Comparison of ENCODE assay signal across 22 mouse cellular contexts in the genomic region with DNA sequence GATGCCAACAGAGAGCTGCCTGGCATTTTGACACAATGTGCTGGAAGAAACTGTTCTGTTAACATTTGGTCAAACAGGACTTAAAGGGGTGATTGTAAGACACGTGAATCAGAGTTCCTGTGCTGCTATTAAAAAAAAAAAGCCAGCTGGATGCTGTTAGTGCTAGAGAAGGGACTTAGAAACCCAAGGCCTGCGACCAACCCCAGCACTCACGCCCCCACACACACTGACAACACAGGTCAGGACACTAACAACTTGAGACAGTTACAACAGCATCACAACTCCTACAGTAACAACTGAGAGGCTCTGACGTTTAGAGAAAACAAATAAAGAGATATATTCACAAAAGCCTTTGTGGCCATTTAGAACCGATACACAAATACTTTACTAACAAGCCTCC. TPM values are rescaled to one million over a fixed set of nuclear protein-coding genes. Genes with fewer than 3 reads are reported as not detected.
DNase-seq lines count a peak whose midpoint lies in the region; ATAC-seq and TF ChIP-seq lines count a peak whose summit lies in the region.
"Had no signal": no experiment of that assay in that cellular context is flagged by ENCODE, and none has a peak within 500 bp of the region (broad histone marks: within the 10 kb centered on the region; RNA-seq: fewer than 3 reads in every experiment).

No protein-coding gene starts in this region.

- 55% methylated on average over 5 of the region's 5 CpGs for WGBS in heart, embryonic 10.5 days
- WGBS in small intestine, adult 2 months = 36% methylated on average over 5 of the region's 5 CpGs
- 54% methylated on average over 5 of the region's 5 CpGs for WGBS in hindbrain, embryonic 12.5 days

- ATAC-seq in hindbrain, embryonic 12.5 days (ENCODE audit: low FRiP score) = no peak
- ATAC-seq: forebrain, embryonic 16.5 days had no signal

- no peaks in the 10 kb centered on the region for H3K27me3 ChIP-seq in heart, embryonic 10.5 days (ENCODE audit: insufficient read depth, poor library complexity, severe bottlenecking)
- H3K27me3 ChIP-seq in small intestine, adult 2 months (ENCODE audit: control insufficient read depth, insufficient read depth, low read length) = no peaks in the 10 kb centered on the region
- H3K27me3 ChIP-seq in hindbrain, embryonic 12.5 days = no peaks in the 10 kb centered on the region
- H3K27me3 ChIP-seq: hindbrain, embryonic 15.5 days; neural tube, embryonic 12.5 days had no signal

- no peak for TF ChIP-seq POLR2A in embryonic fibroblast, embryonic 13.5 days (IDR thresholded peaks at IDR 0.05; ENCODE audit: low read depth, low read length)
- no peak for TF ChIP-seq POLR2A in small intestine, adult 2 months (IDR thresholded peaks at IDR 0.05; ENCODE audit: low read depth, low read length)

- H3K9me3 ChIP-seq in heart, embryonic 10.5 days = peaks cover 12% of the 10 kb centered on the region
- peaks cover 7% of the 10 kb centered on the region for H3K9me3 ChIP-seq in hindbrain, embryonic 12.5 days (replicated peaks)

- H3K9ac ChIP-seq in hindbrain, embryonic 12.5 days = no peak overlapping the region
- H3K9ac ChIP-seq: hindbrain, embryonic 15.5 days; neural tube, embryonic 12.5 days had no signal

- H3K36me3 ChIP-seq in heart, embryonic 10.5 days = peaks cover 12% of the 10 kb centered on the region
- peaks cover 2% of the 10 kb centered on the region; the same call in 1 of the 2 replicates for H3K36me3 ChIP-seq in small intestine, adult 2 months (ENCODE audit: control insufficient read depth, insufficient read depth, low read length)
- no peaks in the 10 kb centered on the region for H3K36me3 ChIP-seq in hindbrain, embryonic 12.5 days
- H3K36me3 ChIP-seq: hindbrain, embryonic 15.5 days; neural tube, embryonic 12.5 days had no signal

- no peak for TF ChIP-seq CTCF in embryonic fibroblast, embryonic 13.5 days (IDR thresholded peaks at IDR 0.05; ENCODE audit: borderline replicate concordance, insufficient read depth, low read length)
- no peak for TF ChIP-seq CTCF in small intestine, adult 2 months (IDR thresholded peaks at IDR 0.05; ENCODE audit: extremely low read depth, insufficient read length, insufficient replicate concordance, low read depth, low read length)

- no peak for DNase-seq in heart, embryonic 10.5 days (ENCODE audit: low spot score)
- no peak for DNase-seq in heart, postnatal 36 days
- peak; percentile 28 to 37 for DNase-seq in kidney, postnatal 4 days
- no peak for DNase-seq in kidney, postnatal 36 days
- DNase-seq in frontal cortex, postnatal 14 days (ENCODE audit: low spot score in 2 of 2) = no peak
- DNase-seq: adrenal gland, adult 8-10 months; cerebellum, postnatal 10 days; gastrocnemius, postnatal 25 days; liver; midbrain, embryonic 14.5 days; right cerebral cortex, postnatal 4 days; thymus, postnatal 4 days had no signal

- peaks cover 28% of the 10 kb centered on the region for H3K4me1 ChIP-seq in heart, embryonic 10.5 days
- H3K4me1 ChIP-seq in embryonic fibroblast, embryonic 13.5 days (ENCODE audit: control insufficient read depth, insufficient read depth, low read length) = peaks cover 14% of the 10 kb centered on the region
- H3K4me1 ChIP-seq in small intestine, adult 2 months (ENCODE audit: control insufficient read depth, insufficient read depth, insufficient read length, low read length) = peaks cover 32% of the 10 kb centered on the region; the same call in 1 of the 2 replicates
- H3K4me1 ChIP-seq in hindbrain, embryonic 12.5 days = peaks cover 14% of the 10 kb centered on the region; the same call in 1 of the 2 replicates

- H3K27ac ChIP-seq in heart, embryonic 10.5 days = 0 out of 2 replicates have a peak overlapping the region, but pooled peaks have one; percentile 52
- H3K27ac ChIP-seq in embryonic fibroblast, embryonic 13.5 days (ENCODE audit: insufficient read depth, low read length) = peak overlapping the region; percentile 94
- peak overlapping the region; percentile 92 for H3K27ac ChIP-seq in small intestine, adult 2 months (ENCODE audit: insufficient read depth, low read depth, low read length)
- H3K27ac ChIP-seq in hindbrain, embryonic 12.5 days = no peak overlapping the region
- H3K27ac ChIP-seq: hindbrain, embryonic 15.5 days; neural tube, embryonic 12.5 days had no signal

- H3K4me3 ChIP-seq in heart, embryonic 10.5 days = no peak overlapping the region
- H3K4me3 ChIP-seq in embryonic fibroblast, embryonic 13.5 days (ENCODE audit: insufficient read depth, low read length) = no peak overlapping the region
- no peak overlapping the region for H3K4me3 ChIP-seq in small intestine, adult 2 months (ENCODE audit: low read depth, low read length)
- no peak overlapping the region for H3K4me3 ChIP-seq in hindbrain, embryonic 12.5 days
- H3K4me3 ChIP-seq: erythroblast, embryonic 14.5 days; hindbrain, embryonic 15.5 days; neural tube, embryonic 12.5 days had no signal

- no peak overlapping the region for H3K4me2 ChIP-seq in hindbrain, embryonic 12.5 days (replicated peaks)
- H3K4me2 ChIP-seq: hindbrain, embryonic 15.5 days; neural tube, embryonic 12.5 days had no signal

- intact Hi-C loops in heart, postnatal 36 days (cut with DNase I) = no loop called here

RNA-seq across cellular contexts. Expression of a gene that starts 39.6 kb away (rescaled TPM):
- polyA plus RNA-seq in heart, embryonic 10.5 days (2016; fragmentation: Nextera tagmentation; extraction: Ambion mirVana) = not detected in 2 replicates
- not detected for total RNA-seq in heart, postnatal 36 days (2021)
- not detected in 2 replicates for polyA plus RNA-seq in embryonic fibroblast, embryonic 13.5 days (2011; ENCODE audit: insufficient read length, low read depth, missing spikeins)
- not detected in 2 replicates for polyA plus RNA-seq in small intestine, adult 2 months (2012; rRNA removed)
- not detected in 2 replicates for polyA plus RNA-seq in hindbrain, embryonic 12.5 days (2016; fragmentation: Nextera tagmentation; extraction: Ambion mirVana)
- total RNA-seq: adrenal gland, adult 8-10 months; ES-E14; gastrocnemius, postnatal 25 days; left cerebral cortex, adult 8-10 months had no signal
- polyA plus RNA-seq: erythroblast, embryonic 14.5 days; forebrain, embryonic 16.5 days; hindbrain, embryonic 15.5 days; midbrain, embryonic 14.5 days; neural tube, embryonic 12.5 days; stomach, embryonic 16.5 days had no signal

RNA-seq across cellular contexts. Expression of a gene that starts 40.2 kb away (rescaled TPM):
- 19.4 and 27.1 TPM in 2 replicates for polyA plus RNA-seq in heart, embryonic 10.5 days (2016; fragmentation: Nextera tagmentation; extraction: Ambion mirVana)
- total RNA-seq in heart, postnatal 36 days (2021) = 10 to 100 TPM; 21.8 to 24.0 TPM
- polyA plus RNA-seq in embryonic fibroblast, embryonic 13.5 days (2011; ENCODE audit: insufficient read length, low read depth, missing spikeins) = 39.8 and 48.8 TPM in 2 replicates
- polyA plus RNA-seq in small intestine, adult 2 months (2012; rRNA removed) = 38.0 and 87.5 TPM in 2 replicates
- 23.2 and 29.2 TPM in 2 replicates for polyA plus RNA-seq in hindbrain, embryonic 12.5 days (2016; fragmentation: Nextera tagmentation; extraction: Ambion mirVana)

Comparison
In these comparisons a context has a peak if more than half of its experiments do, and no peak if none do; other contexts are left out.
1. DNase-seq: peak in kidney, postnatal 4 days (2 of 2); none in heart, embryonic 10.5 days (single experiment), heart, postnatal 36 days (0 of 2), kidney, postnatal 36 days (0 of 2) and frontal cortex, postnatal 14 days (0 of 2).